Mouse (Mus musculus): ENCODE results near the gene Prss56. TPM values are rescaled to one million over a fixed set of nuclear protein-coding genes. Genes with fewer than 3 reads are reported as not detected.

Prss56 gene
- not detected in 2 replicates for total RNA-seq (2017)

DNA sequence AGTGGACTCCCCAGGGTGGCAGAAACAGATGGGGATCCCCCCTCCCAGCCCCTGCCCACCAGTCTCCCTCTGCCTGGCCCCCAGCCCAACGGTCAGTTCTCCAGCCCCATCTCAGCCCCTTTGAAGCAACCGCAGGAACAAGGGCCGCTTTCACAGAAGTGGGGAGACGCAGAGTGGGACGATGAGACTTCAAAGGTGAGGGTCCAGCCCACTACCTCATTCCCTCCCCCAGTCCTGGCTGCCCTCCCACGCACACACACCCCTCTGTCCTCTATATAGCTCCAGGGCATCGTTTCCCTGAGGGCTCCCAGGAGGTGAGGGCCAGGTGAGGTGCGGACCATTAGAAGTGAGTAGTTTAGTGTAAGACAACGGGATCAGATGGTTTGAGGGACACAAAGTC is at the start of gene Prss56:
TSS of gene Prss56 (plus strand) at position 301 of the 400 bp plus-strand sequence.
- ATAC-seq (ENCODE audit: extremely low read depth, insufficient number of reproducible peaks, low FRiP score, poor library complexity, severe bottlenecking) = no peak

DNA sequence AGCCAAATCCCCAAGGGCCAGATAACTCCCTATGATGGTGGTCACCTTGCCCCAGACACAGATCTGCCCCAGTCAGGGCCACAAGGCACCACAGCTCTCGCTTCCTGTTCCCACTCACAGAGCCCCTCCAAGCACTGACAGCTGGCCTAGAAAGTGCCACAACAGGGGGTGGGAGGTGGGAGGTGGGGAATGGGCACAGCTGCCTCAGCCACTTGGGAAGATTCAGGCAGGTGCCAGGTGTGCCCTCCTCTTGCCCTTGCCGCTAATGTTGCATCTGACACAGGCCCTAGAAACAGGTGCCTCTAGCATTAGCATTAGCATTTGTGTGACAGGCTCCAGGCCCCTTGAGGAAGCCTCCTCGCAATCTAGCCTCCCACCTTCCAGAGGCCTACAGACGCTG is 41.6 kb upstream of the Prss56 start:
- ATAC-seq (ENCODE audit: extremely low read depth, insufficient number of reproducible peaks, low FRiP score, poor library complexity, severe bottlenecking) = no peak

DNA sequence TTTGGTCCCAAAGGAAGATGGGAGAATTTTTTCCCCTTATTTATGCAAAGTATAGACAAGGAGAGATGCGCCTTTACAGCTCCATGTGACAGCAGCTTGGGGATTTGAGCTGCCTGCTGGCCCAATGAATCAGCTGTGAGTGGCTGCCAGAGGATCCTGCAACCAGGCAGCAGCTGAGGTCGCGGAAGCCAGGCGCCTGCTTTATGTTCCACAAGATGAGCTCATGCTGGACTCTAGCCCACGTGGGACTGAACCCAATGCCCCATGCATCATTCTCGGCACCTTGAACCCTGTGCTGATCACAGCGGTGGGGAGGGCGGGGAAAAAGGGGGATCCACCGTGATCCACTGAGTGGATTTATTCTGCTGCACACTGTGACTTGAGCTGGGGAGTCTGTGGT is 40.7 kb upstream of the Prss56 start:
- no peak for ATAC-seq (ENCODE audit: extremely low read depth, insufficient number of reproducible peaks, low FRiP score, poor library complexity, severe bottlenecking)

DNA sequence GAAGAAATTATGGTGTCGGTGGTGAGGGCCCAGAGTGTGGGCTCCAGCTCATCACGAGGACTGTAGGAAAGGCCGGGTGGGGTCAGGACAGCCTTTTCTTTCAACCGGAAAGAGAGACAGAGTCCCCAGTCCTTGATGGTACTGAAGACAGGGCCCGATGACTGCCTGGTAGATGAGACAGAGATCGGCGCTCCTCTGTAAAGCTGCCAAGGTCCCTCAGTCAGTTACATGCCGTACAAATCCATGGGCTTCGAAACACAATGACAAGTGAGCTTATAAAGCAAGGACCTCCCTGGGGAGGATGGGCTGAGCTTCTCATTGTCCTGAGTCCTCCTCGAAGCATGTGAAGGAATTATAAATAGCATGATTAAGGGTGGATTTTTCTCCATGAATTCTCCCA is 40.0 kb upstream of the Prss56 start:
- ATAC-seq (ENCODE audit: extremely low read depth, insufficient number of reproducible peaks, low FRiP score, poor library complexity, severe bottlenecking) = no peak

DNA sequence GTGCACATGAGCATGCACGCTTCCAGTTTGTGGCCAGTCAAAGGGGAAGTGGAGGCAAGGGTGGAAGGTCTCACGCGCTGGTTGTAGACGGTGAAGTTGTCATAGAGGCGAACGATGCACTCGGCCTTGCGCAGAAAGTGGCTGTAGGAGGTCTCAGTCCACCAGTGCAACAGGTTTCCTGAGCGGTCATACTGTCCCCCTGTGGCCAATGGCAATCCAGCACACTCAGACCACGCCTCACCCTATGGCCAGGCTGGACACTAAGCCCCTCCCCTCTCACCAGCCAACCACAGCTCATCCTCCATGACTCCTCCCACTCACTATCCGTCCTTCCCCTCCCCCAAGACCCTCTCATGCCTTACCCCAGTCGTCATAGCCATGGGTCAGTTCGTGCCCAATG is 33.7 kb upstream of the Prss56 start:
- ATAC-seq (ENCODE audit: extremely low read depth, insufficient number of reproducible peaks, low FRiP score, poor library complexity, severe bottlenecking) = no peak

DNA sequence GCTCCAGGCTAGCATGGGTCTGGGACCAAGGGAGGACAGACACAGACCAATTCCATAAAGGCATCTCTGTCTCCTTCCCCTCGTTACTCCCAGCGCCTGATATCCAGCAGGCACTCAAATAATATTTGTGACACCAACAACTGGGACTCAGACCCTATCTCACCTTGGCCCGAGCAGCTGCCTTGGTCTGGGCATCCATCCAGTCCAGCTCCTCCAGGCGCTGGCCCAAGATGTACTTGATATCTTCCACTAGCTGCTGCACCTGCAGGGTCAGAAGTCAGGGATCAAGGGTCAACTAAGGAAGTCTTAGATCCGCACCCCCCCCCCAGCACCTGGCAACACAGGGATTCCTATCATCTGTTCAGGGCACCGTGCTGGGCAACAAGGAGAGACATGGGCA is 31.8 kb upstream of the Prss56 start:
- no peak for ATAC-seq (ENCODE audit: extremely low read depth, insufficient number of reproducible peaks, low FRiP score, poor library complexity, severe bottlenecking)

DNA sequence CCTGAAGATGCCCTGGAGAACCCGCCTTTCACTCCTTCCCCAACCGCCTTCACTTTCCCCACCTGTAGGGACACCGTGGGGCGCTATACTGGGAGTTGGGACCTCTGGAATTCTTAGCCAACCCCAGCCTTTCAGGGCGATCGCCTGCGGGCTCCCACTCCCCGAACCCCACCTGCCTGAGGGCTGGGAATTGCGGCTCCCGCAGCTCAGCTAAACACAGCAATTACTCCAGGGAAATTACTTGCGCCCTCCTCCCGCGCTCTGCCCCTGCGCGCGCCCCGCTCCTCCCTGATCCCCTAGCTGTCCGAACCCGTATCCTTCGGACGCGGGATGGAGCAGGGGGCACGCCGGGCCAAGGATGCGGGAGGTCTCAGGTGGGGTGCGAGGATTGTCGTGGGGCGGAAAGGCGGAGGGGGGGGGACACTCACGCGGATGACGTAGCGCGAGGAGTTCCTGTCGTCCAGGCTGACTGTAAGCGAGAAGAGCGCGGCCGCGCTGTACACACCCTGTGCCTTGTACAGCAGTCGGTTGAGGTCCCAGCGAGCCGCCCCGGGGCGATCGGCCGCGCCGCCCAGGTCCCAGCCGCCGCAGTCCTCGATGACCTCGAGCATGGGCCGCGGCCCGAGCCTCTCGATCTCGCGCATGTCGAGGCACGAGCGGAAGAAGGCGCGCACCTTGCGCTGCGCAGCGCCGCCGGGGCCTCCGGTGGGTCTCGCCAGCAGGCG is 29.2 kb upstream of the Prss56 start:
- no peak for ATAC-seq (ENCODE audit: extremely low read depth, insufficient number of reproducible peaks, low FRiP score, poor library complexity, severe bottlenecking)

DNA sequence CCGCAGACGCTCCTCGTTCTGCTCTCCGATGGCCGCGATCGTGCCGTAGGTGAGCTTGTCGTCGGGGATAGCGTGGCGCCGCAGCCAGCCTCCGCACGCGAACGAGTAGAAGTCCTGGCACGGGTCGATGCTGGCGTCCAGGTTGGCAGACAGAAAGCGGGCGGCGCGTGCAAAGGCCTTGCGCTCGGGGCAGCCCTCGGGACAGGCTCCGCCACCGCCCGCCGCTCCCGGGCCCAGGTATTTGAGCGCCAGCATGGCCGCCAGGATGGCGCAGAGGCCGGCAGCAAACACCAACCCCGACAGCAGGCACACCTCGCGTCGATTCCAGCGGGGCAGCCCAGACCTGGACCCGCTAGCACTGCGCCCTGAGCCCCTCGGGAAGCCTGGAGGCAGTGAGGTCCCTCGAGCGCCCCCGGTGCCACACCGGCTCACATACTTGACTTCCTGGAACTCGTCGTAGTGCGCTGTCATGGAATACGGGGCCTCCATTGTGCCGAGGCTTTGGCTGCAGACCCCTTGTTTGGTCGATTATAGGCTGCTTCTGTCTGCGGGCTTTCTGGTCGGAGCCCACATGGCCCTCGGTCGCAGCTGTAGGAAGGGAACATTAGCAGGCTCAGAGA is 28.5 kb upstream of the Prss56 start:
- no peak for ATAC-seq (ENCODE audit: extremely low read depth, insufficient number of reproducible peaks, low FRiP score, poor library complexity, severe bottlenecking)

DNA sequence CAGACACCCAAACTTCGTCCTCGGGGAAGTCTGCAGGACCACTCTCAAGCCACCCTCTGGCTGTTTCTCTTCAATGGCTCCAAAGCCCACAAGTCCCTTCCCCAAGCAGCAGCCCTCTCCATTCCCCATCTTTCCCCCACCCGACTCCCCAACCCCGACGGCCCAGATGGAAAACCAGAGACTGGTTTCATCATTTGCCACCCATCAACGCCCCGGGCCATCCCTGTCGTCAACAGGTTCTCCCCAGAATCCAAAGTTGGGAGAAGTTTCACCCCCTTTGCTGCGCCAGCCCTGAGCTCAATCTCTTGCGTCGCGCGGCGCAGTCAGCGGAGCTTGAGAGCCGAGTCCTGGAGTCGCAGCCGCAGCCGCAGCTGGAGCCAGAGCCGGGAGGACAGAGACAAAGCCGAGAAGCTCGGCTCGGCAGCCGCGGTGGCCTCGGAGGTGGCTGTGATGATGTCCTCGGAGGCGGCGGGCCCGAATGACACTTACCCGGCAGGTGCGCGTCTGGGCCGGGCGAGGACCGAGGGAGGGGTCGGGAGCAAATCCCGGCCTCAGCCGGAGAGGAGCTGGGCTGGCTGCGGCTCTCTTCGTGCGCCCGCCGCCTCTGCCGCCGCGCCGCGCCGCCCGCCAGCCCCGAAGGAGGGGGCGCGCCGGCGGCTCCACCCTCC is 27.4 kb upstream of the Prss56 start:
- no peak for ATAC-seq (ENCODE audit: extremely low read depth, insufficient number of reproducible peaks, low FRiP score, poor library complexity, severe bottlenecking)

DNA sequence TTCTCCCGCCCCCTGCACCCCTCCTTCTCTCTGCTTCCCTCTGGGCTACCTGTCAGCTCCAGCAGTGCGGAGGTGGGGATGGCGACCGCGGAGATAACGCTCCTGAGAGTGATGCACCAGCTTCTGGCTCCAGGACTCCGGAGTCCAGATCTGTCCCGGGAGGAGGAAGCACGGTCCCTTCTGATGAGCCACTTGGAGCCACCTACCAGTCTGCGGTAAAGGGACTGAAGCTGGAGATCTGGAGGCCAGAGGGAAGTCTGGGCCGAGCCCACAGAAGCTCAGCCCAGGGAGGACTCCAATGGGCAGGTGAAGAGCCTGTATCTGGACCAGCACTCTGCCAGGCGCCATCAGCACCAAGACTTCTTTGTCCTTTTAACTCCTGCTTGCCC is 26.9 kb upstream of the Prss56 start, which contains the start of gene Ecel1:
TSS of gene Ecel1 (minus strand) at position 323 of the 389 bp plus-strand sequence.
- ATAC-seq (ENCODE audit: extremely low read depth, insufficient number of reproducible peaks, low FRiP score, poor library complexity, severe bottlenecking) = no peak

DNA sequence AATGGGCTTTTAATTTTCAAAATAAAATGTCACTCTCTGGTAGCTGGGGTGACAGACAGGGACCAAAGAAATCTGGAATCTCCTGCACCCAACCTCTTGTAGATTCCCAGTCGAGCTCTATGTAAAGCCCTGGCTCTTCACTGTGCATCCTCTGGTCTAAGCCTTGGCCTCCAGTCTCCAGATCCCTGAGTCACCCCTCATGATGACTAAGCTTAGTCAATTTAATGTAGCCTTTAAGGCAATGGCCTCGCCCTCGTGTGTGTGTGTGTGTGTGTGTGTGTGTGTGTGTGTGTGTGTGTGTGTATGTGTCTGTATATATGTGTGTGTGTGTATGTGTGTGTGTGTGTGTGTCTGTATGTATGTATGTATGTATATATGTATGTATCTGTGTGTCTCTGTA is 23.7 kb upstream of the Prss56 start:
- ATAC-seq (ENCODE audit: extremely low read depth, insufficient number of reproducible peaks, low FRiP score, poor library complexity, severe bottlenecking) = no peak

DNA sequence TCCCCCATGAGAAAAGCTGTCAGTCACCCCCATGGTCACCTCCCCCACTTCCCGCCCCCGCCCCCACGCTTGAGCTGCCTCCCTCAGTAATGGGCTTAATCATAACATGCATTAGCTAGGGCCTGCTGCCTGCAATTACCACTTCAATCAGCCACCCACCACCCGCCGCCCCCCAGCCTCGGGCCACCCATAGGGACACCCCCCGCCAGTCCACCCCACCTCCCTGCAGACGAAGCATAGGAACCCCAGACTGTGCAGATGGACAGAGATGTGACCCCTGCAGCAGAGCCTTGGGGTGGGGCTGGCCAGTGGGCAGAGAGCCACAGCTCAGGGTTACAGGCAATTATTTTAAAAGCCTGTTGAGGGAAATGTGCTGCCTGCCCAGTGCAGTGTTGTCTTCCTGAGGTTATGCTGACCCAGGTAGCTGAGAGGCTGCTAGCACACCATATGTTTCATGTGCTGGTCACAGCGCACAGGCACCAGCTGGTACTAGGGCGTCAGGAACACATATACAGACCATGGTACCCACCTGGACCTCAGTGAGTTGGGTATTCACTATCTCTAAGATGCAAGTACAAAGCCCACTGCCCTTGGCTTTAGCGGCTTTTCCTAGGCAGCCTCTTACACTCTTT is 18.8 kb upstream of the Prss56 start:
- no peak for ATAC-seq (ENCODE audit: extremely low read depth, insufficient number of reproducible peaks, low FRiP score, poor library complexity, severe bottlenecking)

DNA sequence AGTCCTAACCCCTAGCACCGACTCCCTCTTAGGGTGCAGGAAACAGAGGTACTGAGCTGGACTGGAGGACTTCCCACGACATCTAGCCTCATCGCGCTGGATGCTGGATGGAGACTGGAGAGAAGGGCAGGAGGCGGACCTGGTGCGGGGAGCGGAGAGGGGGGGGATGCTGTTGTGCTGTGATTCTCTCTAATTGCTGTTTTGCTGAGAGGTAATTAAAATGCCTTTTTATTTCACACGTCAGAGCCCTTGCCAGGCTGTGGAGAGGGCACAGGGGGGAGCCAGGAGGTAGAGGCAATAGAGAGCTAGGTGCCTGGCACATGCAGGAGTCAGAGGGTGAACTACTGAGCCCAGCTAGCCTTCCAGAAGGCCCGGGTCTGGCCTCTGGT is 18.3 kb upstream of the Prss56 start:
- ATAC-seq (ENCODE audit: extremely low read depth, insufficient number of reproducible peaks, low FRiP score, poor library complexity, severe bottlenecking) = no peak

DNA sequence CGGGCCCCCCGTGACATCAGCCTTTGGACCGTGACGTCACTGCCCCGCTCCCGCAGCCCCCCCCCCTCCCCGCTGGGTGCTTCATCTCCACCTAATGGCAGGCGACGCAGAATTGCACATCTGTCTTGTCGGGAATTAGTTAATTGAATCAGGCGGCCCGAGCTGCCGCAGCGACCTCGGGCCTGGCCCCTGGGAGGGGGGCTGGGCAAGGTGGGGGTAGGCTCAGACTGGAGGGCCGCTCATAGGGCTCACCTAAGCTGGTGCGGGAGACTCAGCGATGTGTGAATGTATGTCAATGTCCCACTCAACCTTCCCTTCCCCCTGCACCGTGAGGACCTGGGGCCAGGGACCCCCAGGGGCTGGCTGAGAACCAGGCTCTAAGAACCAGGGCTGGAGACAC is 12.7 kb upstream of the Prss56 start:
- ATAC-seq (ENCODE audit: extremely low read depth, insufficient number of reproducible peaks, low FRiP score, poor library complexity, severe bottlenecking) = no peak

DNA sequence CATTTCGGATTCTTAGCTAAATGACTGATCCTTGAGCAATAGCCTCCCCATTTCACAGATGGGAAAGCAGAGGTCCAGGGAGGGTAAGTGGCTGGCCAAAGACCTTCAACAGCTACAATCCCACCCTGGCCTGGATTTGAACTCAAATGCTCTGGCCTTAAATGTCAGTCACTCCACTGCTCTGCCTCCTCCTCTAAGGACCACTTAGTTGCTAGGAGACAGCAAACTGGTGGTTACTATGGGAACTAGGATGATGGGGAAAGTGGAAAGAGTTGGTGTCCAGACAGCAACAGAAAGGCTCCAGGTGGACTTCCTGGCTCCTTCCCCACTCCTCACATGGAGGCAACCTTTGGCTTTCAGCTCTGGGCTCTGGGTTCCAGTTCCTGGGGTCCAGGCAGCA is 11.8 kb upstream of the Prss56 start:
- ATAC-seq (ENCODE audit: extremely low read depth, insufficient number of reproducible peaks, low FRiP score, poor library complexity, severe bottlenecking) = no peak

DNA sequence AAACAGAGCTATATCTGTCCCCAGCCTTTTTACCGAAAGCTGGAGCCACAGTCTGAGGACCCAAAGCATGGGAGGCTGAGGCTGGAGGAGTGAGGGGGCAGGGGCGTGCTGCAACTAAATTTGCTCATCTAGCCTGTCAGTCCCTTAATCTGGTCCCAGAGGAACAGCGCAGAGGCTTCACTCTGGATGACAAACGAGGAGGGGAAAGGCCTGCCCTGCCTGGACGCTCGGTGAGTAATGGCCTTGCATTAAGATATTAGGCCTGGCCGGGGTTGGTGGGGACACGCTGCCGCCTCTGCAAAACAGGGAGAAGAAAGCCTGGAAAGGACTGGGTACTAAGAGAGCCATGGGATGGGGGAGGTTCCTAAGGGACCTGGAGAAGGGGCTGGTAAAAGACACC is 10.8 kb upstream of the Prss56 start:
- no peak for ATAC-seq (ENCODE audit: extremely low read depth, insufficient number of reproducible peaks, low FRiP score, poor library complexity, severe bottlenecking)

DNA sequence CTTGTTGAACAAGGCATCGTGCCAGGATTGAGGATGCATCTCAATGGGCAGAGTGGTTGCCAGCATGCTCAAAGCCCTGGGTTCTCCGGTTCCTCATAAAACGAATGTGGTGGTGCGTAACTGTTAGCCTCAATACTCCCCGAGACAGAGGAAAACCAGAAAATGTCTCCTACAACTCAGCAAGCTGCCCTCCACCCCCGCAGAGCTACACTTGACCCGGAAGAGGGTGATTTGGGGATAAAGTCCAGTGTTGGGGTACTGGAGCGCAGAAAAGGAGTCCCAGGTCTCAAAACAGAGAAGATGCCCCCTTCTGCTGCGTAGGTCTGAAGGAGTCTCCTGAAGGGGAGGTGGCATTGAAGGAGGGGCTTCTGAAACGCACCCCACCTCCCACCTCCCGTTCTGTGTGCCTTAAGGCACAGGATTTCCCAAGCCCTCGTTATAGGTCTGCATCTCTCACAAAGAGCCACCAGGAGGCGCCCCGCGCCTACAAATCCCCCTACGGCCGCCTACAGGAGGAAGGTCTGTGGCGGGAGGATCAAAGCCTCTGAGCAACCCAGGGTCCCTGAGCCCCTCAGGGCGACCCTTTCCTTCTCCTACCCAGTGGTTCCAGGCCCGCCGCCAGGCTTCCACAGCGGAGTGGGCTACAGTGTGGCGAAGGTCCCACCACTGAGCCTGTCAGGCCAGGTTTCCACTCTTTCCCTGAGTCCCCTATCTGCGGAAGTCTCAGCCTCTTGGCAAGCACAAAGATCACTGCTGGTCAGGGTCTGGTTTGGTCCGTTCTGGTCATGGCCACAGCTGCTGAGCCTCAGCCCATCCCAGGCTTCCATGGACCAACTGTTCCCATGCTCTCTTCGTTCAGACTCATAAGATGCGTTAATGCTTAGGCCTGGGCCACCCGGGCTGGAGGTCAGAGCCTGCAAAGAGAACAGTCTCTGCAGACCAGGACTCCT is 8.8 kb upstream of the Prss56 start:
- ATAC-seq (ENCODE audit: extremely low read depth, insufficient number of reproducible peaks, low FRiP score, poor library complexity, severe bottlenecking) = no peak

DNA sequence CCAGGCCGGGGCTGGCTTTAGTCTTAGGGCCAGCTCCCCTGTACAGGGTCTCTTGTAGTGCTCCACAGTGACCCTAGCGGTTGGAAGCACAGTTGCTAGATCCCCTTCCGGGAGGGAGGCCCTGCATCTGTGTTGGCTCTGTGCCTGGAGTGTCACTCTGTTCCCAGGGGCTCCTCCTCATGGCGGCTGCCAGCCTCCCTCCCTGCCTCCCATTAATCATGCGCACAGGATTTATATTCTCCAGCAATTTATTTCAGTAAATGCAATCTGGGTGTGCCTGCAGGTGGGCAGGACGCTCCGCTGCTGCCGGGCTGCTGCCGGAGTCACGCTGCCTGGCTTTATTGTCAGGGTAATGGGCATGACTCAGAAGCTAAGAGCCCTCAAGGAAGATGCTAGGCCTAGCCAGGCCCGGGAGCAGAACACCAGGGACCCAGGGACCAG is 7.2 kb upstream of the Prss56 start:
- ATAC-seq (ENCODE audit: extremely low read depth, insufficient number of reproducible peaks, low FRiP score, poor library complexity, severe bottlenecking) = no peak

DNA sequence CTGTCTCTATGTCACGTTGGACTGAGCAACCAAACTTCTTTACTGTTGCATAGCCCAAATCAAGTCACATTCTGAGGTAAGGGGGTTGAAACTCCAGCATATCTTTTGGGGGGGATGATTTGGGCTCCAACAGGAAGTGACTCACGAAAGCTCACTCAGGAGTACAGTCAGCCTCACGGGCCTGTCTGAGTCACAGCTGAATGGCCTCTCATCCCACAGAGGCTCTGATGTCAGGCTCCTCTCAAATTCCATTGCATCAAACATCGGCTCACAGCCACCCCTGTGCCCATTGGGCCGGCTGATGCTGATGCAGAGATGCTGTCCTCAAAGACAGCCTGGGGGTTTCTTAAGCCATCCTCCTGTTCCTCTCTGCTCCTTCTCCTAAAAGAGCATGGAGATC is 2.2 kb upstream of the Prss56 start:
- ATAC-seq (ENCODE audit: extremely low read depth, insufficient number of reproducible peaks, low FRiP score, poor library complexity, severe bottlenecking) = no peak

Data from neutrophil, adult 5-6 weeks (primary cell).